Mouse (Mus musculus) forebrain, embryonic 14.5 days (tissue): Measurements from ENCODE around the gene Pcnx2. TPM values are rescaled to one million over a fixed set of nuclear protein-coding genes. Genes with fewer than 3 reads are reported as not detected.

ENCODE experiments used
- ATAC-seq: fragments of 200-750 bp; cut with Nextera tagmentation; 2 replicates; pipeline ENCODE4 v1.8.0; 2017; ENCODE audit warnings: mild to moderate bottlenecking, moderate library complexity
- DNase-seq: peaks from one replicate; pipeline ENCODE4 v3.0.0-alpha.2; 2015; ENCODE audit warnings: low spot score
- H3K27ac ChIP-seq: fragments of 300-500 bp; sonication (generic); 2 replicates; pipeline ENCODE4 v1.5.1; 2014; ENCODE audit warnings: low read depth, mild to moderate bottlenecking, control low read depth, low read length, moderate library complexity
- H3K27me3 ChIP-seq: fragments of 300-500 bp; sonication (generic); replicated peaks from 2 replicates; pipeline ENCODE4 v1.6.1; 2014; ENCODE audit warnings: low read length, control low read depth, mixed read lengths; ENCODE audit not compliant: control insufficient read depth, insufficient read depth
- H3K36me3 ChIP-seq: fragments of 300-500 bp; sonication (generic); 2 replicates; pipeline ENCODE4 v1.6.1; 2014; ENCODE audit warnings: low read length, control low read depth; ENCODE audit not compliant: control insufficient read depth, insufficient read depth
- H3K4me1 ChIP-seq: fragments of 300-500 bp; sonication (generic); 2 replicates; pipeline ENCODE4 v1.6.1; 2014; ENCODE audit warnings: antibody characterized with exemption, low read length, control low read depth; ENCODE audit not compliant: control insufficient read depth, insufficient read depth
- H3K4me2 ChIP-seq: fragments of 300-500 bp; sonication (generic); 2 replicates; pipeline ENCODE4 v1.6.1; 2014; ENCODE audit warnings: mild to moderate bottlenecking, control low read depth, low read length
- H3K4me3 ChIP-seq: fragments of 300-500 bp; sonication (generic); 2 replicates; pipeline ENCODE4 v1.5.1; 2014; ENCODE audit warnings: low read depth, low read length, control low read depth
- H3K9ac ChIP-seq: fragments of 300-500 bp; sonication (generic); 2 replicates; pipeline ENCODE4 v1.6.1; 2014; ENCODE audit warnings: mild to moderate bottlenecking, low read length, control low read depth, moderate library complexity
- H3K9me3 ChIP-seq: fragments of 300-500 bp; sonication (generic); replicated peaks from 2 replicates; pipeline ENCODE4 v1.6.1; 2016; ENCODE audit warnings: low read length, control low read depth, mixed read lengths; ENCODE audit not compliant: control insufficient read depth
- WGBS: fragments of 180-500 bp; shearing (Covaris S2); extraction: QIAGEN DNeasy Blood & Tissue Kit; methylation state at CpG from one replicate; pipeline ENCODE4 v1.1.7; 2014; 5-methylcytosine and 5-hydroxymethylcytosine counted together
- polyA plus RNA-seq: library from polyadenylated mRNA; unstranded; fragments of >200 nt; fragmentation: Nextera tagmentation; extraction: Ambion mirVana; gene quantifications from 2 replicates; pipeline ENCODE4 v1.2.1, GENCODE M21; 2014

Pcnx2 gene
- polyA plus RNA-seq, 1 experiment from 2014 or later: 2.6 TPM

GRCm38 (mm10) chr8:125920281-125920680 lies 22.2 kb upstream of the Pcnx2 start:
- no peak overlapping the region for H3K4me2 ChIP-seq
- peak; percentile 70 for DNase-seq
- no peak overlapping the region for H3K4me3 ChIP-seq
- no peaks in the 10 kb centered on the region for H3K4me1 ChIP-seq
- 58% methylated on average over 10 of the region's 10 CpGs for WGBS
- peak; percentile 79 for ATAC-seq
- H3K9ac ChIP-seq: no peak overlapping the region
- H3K36me3 ChIP-seq: no peaks in the 10 kb centered on the region
- H3K27ac ChIP-seq: no peak overlapping the region
- H3K9me3 ChIP-seq: no peaks in the 10 kb centered on the region
- no peaks in the 10 kb centered on the region for H3K27me3 ChIP-seq

- Histone ChIP-seq H3K4me3 (no peak overlapping the region), H3K9me3 (no peaks in the 10 kb centered on the region), H3K9ac (no peak overlapping the region), H3K27me3 (no peaks in the 10 kb centered on the region), H3K4me2 (no peak overlapping the region), H3K27ac (no peak overlapping the region), H3K4me1 (no peaks in the 10 kb centered on the region), H3K36me3 (no peaks in the 10 kb centered on the region)
- no peak for DNase-seq
- WGBS: 38% methylated on average over 8 of the region's 8 CpGs
- no peak for ATAC-seq
Observed at GRCm38 (mm10) chr8:125919560-125919959, 21.4 kb upstream of the Pcnx2 start.

DNA sequence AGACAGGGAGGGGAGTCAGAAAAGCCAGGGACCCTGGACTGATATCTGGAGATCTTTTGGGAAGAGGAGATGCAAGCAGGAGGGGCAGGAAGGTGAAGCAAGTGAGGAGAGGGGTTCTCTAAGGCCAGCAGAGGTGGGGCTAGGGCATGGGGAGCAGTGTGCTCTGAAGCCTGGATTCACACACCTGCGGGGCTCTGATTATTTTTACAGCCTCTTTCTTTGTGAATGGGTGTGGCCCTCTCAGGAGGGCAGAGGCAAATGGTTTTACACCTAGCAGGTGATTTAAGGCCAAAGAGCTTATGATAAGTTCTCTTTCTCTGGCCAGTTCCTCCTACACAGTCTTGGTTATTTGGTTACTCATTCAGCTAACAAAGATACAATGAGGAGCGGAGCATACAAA lies 20.6 kb upstream of the Pcnx2 start:
- no peaks in the 10 kb centered on the region for H3K27me3 ChIP-seq
- 78% methylated on average over 2 of the region's 2 CpGs for WGBS
- H3K9ac ChIP-seq: no peak overlapping the region
- H3K9me3 ChIP-seq: no peaks in the 10 kb centered on the region
- H3K36me3 ChIP-seq: no peaks in the 10 kb centered on the region
- H3K27ac ChIP-seq: no peak overlapping the region
- no peak for ATAC-seq
- H3K4me3 ChIP-seq: no peak overlapping the region
- H3K4me2 ChIP-seq: no peak overlapping the region
- H3K4me1 ChIP-seq: no peaks in the 10 kb centered on the region
- DNase-seq: no peak

GRCm38 (mm10) chr8:125917013-125917412 lies 18.9 kb upstream of the Pcnx2 start:
- Histone ChIP-seq H3K9ac (no peak overlapping the region), H3K4me3 (no peak overlapping the region), H3K4me1 (no peaks in the 10 kb centered on the region), H3K36me3 (no peaks in the 10 kb centered on the region), H3K27ac (no peak overlapping the region), H3K27me3 (peaks cover 9% of the 10 kb centered on the region), H3K9me3 (no peaks in the 10 kb centered on the region), H3K4me2 (no peak overlapping the region)
- 82% methylated on average over 10 of the region's 10 CpGs for WGBS
- no peak for ATAC-seq
- no peak for DNase-seq

DNA sequence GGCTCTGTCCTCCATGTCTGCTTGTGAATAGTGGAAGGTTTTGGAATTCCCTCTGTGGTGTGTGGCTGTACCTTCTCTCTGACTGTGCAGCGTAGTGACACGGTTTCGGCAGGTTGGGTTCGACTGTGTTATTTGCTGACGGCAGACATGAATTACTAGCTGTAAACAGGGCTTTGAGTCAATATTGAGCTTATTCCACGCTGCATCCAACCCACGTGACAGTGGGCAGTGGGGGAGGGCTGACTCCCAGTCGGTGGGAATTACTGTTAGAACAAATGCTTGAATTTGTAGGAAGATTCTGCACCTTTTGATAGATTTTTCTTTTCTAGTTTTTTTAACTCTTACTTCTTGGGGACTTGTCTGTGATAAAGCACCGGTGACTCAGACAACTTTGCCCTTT lies 16.3 kb upstream of the Pcnx2 start:
- no peaks in the 10 kb centered on the region for H3K9me3 ChIP-seq
- no peaks in the 10 kb centered on the region for H3K36me3 ChIP-seq
- H3K9ac ChIP-seq: no peak overlapping the region
- ATAC-seq (no peak), DNase-seq (no peak)
- 85% methylated on average over 9 of the region's 9 CpGs for WGBS
- peaks cover 35% of the 10 kb centered on the region for H3K27me3 ChIP-seq
- peaks cover 3% of the 10 kb centered on the region; the same call in 1 of the 2 replicates for H3K4me1 ChIP-seq
- H3K4me3 ChIP-seq: no peak overlapping the region
- H3K4me2 ChIP-seq: no peak overlapping the region
- no peak overlapping the region for H3K27ac ChIP-seq

- WGBS: 79% methylated on average over 4 of the region's 4 CpGs
- ATAC-seq (no peak), DNase-seq (no peak)
- H3K9ac ChIP-seq: no peak overlapping the region
- no peak overlapping the region for H3K27ac ChIP-seq
- no peaks in the 10 kb centered on the region for H3K36me3 ChIP-seq
- no peak overlapping the region for H3K4me3 ChIP-seq
- peaks cover 44% of the 10 kb centered on the region for H3K27me3 ChIP-seq
- no peak overlapping the region for H3K4me2 ChIP-seq
- H3K9me3 ChIP-seq: no peaks in the 10 kb centered on the region
- H3K4me1 ChIP-seq: peaks cover 3% of the 10 kb centered on the region; the same call in 1 of the 2 replicates
Observed at GRCm38 (mm10) chr8:125913206-125913605, 15.1 kb upstream of the Pcnx2 start.

DNA sequence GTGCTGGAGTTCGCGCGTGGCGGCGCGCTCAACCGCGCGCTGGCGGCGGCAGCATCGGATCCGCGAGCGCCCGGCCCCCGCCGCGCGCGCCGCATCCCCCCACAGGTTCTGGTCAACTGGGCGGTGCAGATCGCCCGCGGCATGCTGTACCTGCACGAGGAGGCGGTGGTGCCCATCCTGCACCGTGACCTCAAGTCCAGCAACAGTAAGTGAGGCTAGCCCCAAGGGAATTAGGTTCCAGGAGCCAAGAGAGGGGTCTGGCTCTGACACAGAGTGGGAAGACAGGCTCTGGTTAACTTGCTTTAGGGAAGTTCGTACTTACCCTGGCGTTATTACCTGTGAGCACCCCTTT lies 13.1 kb upstream of the Pcnx2 start:
- 2% methylated on average over 31 of the region's 31 CpGs for WGBS
- H3K4me3 ChIP-seq: peak overlapping the region; percentile 47
- H3K9me3 ChIP-seq: no peaks in the 10 kb centered on the region
- peak overlapping the region; percentile 97 for H3K4me2 ChIP-seq
- ATAC-seq (no peak), DNase-seq (no peak)
- no peak overlapping the region for H3K27ac ChIP-seq
- peak overlapping the region; percentile 50 for H3K9ac ChIP-seq
- no peaks in the 10 kb centered on the region for H3K36me3 ChIP-seq
- peaks cover 44% of the 10 kb centered on the region for H3K27me3 ChIP-seq
- peaks cover 3% of the 10 kb centered on the region; the same call in 1 of the 2 replicates for H3K4me1 ChIP-seq

DNA sequence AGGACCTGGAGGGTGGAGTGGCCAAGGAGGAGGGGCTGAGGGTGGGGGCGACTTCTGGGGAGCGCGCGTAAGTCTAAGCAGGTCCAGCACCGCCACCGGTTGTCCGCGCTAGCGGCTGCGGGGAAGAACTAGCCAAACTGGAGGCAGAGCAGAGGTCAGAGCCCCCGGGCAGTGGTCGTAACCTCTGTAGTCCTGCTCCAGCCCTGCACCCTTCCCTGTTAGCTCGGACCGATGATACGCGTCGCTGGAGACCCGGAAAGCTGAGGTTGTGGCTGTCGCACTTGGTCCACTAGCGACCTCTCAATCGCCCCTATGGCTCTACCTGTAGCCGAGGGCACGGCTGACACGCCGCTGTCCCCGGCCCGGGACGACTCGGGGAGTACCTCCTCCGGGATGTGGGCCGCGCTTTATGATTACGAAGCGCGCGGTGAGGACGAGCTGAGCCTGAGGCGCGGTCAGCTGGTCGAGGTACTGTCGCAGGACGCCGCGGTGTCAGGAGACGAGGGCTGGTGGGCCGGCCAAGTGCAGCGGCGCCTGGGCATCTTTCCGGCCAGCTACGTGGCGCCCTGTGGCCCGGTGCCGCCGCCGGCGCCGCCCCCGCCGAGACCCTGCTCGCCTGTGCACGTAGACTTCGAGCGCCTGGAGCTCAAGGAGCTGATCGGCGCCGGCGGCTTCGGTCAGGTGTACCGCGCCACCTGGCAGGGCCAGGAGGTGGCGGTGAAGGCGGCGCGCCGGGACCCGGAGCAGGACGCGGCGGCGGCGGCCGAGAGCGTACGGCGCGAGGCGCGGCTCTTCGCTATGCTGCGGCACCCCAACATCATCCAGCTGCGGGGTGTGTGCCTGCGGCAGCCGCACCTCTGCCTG lies 12.5 kb upstream of the Pcnx2 start, which contains the start of gene Map3k21:
Gene Map3k21 (plus strand): TSS at position 86 of the 864 bp plus-strand sequence.
- peak; percentile 52 for ATAC-seq
- peaks cover 44% of the 10 kb centered on the region for H3K27me3 ChIP-seq
- WGBS: under 1% methylated on average over 78 of the region's 93 CpGs

More for the DNA sequence above, 12.5 kb upstream of the Pcnx2 start, which contains the start of gene Map3k21:
- Histone ChIP-seq H3K27ac (no peak within 1 kb of the TSS), H3K9me3 (no peaks in the 10 kb centered on the region), H3K9ac (peak within 1 kb of the TSS; percentile 50), H3K4me2 (peak within 1 kb of the TSS; percentile 97), H3K36me3 (no peaks in the 10 kb centered on the region), H3K4me1 (peaks cover 3% of the 10 kb centered on the region; the same call in 1 of the 2 replicates), H3K4me3 (peak within 1 kb of the TSS; percentile 47)
- peak; percentile 19 for DNase-seq
